Mouse (Mus musculus): Measurements from ENCODE around the gene Fcrl5.
"Not testable (repeated sequence)": the region's sequence is repeated elsewhere in the genome, so short reads cannot be mapped to it uniquely, and the experiment has no call there.

DNA sequence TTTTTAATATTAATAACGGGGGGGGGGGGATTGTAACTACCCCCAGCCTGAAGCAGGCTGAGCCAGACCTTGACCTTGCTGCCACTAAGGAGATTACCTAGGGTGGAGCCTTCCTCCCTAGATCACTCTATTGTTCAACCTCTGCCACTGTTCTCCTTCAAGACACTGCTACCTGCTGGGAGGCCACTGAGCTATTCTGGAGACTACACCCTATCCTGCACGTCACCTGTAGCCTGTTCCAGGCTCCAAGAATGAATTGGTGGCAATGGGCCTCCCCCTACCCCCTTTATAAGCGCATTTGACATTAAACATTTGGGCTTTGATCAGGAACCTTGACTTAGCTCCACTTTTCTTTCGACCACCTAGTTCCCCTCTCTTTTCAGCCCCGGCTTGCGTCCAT is 43.0 kb downstream of the Fcrl5 start:
- TF ChIP-seq CTCF (IDR thresholded peaks at IDR 0.05; ENCODE audit: insufficient read depth, low read length); POLR2A (IDR thresholded peaks at IDR 0.05; ENCODE audit: borderline replicate concordance, extremely low read depth, low read depth, low read length): not testable (repeated sequence)

All from lung, adult 2 months (tissue).